Mouse (Mus musculus) bone marrow macrophage, adult 2 months (primary cell): ENCODE data around the gene Tmeff1. TPM values are rescaled to one million over a fixed set of nuclear protein-coding genes. Genes with fewer than 3 reads are reported as not detected.
A peak's percentile ranks its signal among the peaks of the same experiment; 100 is the strongest.

Experiments
- H3K27ac ChIP-seq: 2 replicates; pipeline ENCODE4 v1.5.1; 2012; ENCODE audit warnings: low read depth, low read length; ENCODE audit not compliant: insufficient read depth
- H3K4me1 ChIP-seq: 2 replicates; pipeline ENCODE4 v1.6.1; 2012; ENCODE audit warnings: low read length; ENCODE audit not compliant: control insufficient read depth, insufficient read depth
- H3K4me3 ChIP-seq: 2 replicates; pipeline ENCODE4 v1.5.1; 2012; ENCODE audit warnings: mild to moderate bottlenecking, low read length, moderate library complexity; ENCODE audit not compliant: insufficient read depth
- CTCF ChIP-seq: IDR thresholded peaks from 2 replicates; pipeline ENCODE4 v1.5.1; 2012; ENCODE audit warnings: low read depth, mild to moderate bottlenecking, low read length, moderate library complexity
- POLR2A ChIP-seq: IDR thresholded peaks from 2 replicates; pipeline ENCODE4 v1.6.1; 2012; ENCODE audit warnings: mild to moderate bottlenecking, low read depth, low read length, borderline replicate concordance
- polyA plus RNA-seq: library from polyadenylated mRNA; stranded (reverse); fragments of >200 nt; gene quantifications from 2 replicates; pipeline ENCODE4 v1.2.4, GENCODE M21; 2012; ENCODE audit not compliant: missing spikeins, insufficient read depth, insufficient read length

Gene Tmeff1
- polyA plus RNA-seq, 1 experiment, result 0.47 TPM

DNA sequence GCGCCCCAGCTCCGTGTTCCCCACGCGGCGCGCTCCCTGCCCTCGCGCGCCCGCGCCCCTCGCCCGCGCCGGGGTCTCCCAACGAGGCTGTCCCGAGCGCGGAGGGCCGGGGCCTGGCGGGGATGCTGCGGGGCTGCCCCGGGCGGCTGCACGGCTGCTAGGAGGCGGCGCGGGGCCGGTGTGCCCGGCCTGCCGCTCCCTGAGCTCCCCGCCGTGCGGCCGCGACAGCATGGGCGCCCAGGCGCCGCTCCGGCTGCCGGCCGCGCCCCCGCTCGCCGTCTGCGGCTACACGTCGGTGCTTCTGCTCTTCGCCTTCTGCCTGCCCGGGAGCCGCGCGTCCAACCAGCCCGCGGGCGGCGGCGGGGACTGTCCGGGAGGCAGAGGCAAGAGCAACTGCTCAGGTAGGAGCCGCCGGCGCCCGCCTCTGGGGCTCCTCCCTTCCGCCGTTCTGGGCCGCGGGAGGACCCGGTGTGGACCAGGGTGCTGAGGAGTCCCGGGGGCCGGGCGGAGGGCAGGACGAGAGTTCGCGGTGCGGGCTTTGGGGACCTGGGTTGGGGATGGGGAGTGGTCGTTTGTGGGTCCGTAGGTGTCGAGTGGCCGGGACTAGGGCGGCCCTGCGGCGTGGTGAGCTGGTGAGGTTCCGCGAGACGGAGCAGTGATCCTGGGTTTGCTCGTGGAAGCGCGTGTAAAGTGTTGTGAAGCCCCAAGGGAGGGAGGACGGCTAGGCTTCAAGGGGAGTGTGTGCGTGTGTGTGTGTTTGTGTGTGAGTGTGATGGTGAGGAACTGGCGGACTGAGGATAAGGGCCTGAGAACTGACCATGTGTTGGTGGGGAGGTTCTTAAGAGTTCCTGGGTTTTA lies 496 bp downstream of the Tmeff1 start:
- TF ChIP-seq CTCF (no peak), POLR2A (no peak)
- H3K4me1 ChIP-seq, result no peaks in the 10 kb centered on the region
- H3K27ac ChIP-seq, result no peak overlapping the region
- peak overlapping the region; percentile 62 for H3K4me3 ChIP-seq

DNA sequence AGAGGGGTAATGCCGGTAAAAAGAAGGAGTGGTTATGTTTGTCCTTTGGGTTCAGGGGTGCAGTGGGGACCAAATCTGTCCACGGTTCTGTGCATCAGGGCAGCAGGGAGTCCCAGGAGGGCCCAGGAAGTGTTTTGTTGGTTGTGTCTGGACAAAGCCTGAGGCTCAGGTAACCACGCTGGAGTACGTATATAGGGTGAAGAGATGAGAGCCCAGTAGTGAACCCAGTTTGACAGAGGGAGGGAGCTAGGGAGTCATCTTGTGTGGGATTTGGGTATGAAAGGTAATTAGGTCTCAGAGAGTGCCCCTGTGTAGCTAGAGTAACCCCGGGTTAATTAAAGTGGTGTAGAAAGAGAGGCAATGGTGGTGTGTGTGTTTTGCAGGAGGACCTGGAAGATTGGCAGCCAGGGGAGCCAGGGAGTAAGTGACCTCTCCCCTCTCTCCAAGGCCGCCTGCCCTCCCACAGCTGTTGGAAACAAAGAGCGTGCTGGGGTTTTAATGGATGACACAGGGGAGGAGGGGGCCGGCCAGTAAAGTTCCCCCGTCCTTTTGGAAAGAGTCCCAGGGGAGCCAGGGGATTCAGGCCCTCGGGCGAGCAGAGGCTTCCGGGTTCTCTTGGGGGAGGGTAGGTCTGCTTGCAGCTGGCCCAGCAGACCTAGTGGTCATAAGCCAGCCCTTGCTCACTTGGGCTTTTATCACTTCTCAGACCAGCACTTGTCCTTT lies 1.3 kb downstream of the Tmeff1 start:
- H3K4me1 ChIP-seq, result no peaks in the 10 kb centered on the region
- peak overlapping the region; percentile 62 for H3K4me3 ChIP-seq
- no peak overlapping the region for H3K27ac ChIP-seq
- TF ChIP-seq CTCF (no peak), POLR2A (no peak)

GRCm38 (mm10) chr4:48587526-48587925 lies 2.6 kb downstream of the Tmeff1 start:
- H3K4me1 ChIP-seq, result peaks cover 5% of the 10 kb centered on the region
- TF ChIP-seq CTCF, result no peak
- TF ChIP-seq POLR2A, result no peak
- H3K27ac ChIP-seq, result no peak overlapping the region
- no peak overlapping the region for H3K4me3 ChIP-seq

GRCm38 (mm10) chr4:48588576-48588975 lies 3.6 kb downstream of the Tmeff1 start:
- Histone ChIP-seq H3K27ac (no peak overlapping the region), H3K4me3 (no peak overlapping the region), H3K4me1 (peaks cover 10% of the 10 kb centered on the region)
- TF ChIP-seq POLR2A (no peak), CTCF (no peak)

DNA sequence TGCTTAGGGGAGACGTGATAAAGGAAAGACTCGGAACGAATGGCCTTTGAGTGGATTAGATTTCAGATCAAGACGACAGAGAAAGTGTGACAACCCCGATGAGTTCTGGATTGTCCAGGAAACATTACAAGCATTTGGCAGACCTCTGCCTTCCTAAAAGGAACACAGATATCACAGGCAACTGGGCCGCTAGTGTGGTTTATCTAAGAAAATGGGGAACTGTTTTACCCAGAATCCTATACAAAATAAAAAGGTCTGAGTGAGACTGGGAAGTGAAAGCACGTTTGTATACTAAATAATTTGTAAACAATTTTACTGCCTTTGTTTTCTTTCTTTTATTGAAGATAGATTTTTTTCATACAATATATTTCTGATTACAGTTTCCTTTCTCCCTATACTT lies 5.9 kb downstream of the Tmeff1 start:
- Histone ChIP-seq H3K4me3 (no peak overlapping the region), H3K4me1 (peaks cover 10% of the 10 kb centered on the region), H3K27ac (no peak overlapping the region)
- TF ChIP-seq POLR2A (no peak), CTCF (no peak)

GRCm38 (mm10) chr4:48591390-48591789 lies 6.4 kb downstream of the Tmeff1 start:
- no peak overlapping the region for H3K27ac ChIP-seq
- H3K4me3 ChIP-seq, result no peak overlapping the region
- peaks cover 10% of the 10 kb centered on the region for H3K4me1 ChIP-seq
- no peak for TF ChIP-seq POLR2A
- no peak for TF ChIP-seq CTCF

GRCm38 (mm10) chr4:48592328-48592727 lies 7.4 kb downstream of the Tmeff1 start:
- Histone ChIP-seq H3K27ac (no peak overlapping the region), H3K4me1 (peaks cover 10% of the 10 kb centered on the region), H3K4me3 (no peak overlapping the region)
- TF ChIP-seq POLR2A (no peak), CTCF (no peak)

DNA sequence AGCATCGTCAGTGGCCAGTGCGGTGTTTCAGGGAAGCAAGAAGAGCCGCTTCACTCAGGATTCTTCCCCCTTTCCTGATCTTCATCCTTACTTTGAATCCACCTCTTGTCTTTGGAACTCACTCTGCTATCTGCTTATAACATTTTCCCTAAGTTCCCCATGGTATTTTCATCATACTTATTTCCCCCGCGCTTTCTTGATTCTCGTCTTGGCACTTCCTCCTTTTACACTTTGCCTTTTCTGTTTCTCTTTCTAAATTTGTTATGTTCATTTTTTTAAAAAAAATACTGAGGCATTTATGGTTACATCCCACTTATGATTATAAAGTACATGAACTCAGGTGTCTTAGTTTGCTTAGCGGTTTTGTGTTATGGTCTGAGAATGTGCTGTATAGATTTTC lies 7.9 kb downstream of the Tmeff1 start:
- Histone ChIP-seq H3K4me1 (peaks cover 10% of the 10 kb centered on the region), H3K4me3 (no peak overlapping the region), H3K27ac (no peak overlapping the region)
- TF ChIP-seq POLR2A, result no peak

- TF ChIP-seq CTCF (no peak), POLR2A (no peak)
- no peak overlapping the region for H3K27ac ChIP-seq
- peaks cover 10% of the 10 kb centered on the region for H3K4me1 ChIP-seq
- no peak overlapping the region for H3K4me3 ChIP-seq
Measured at GRCm38 (mm10) chr4:48596111-48596510, 11.1 kb downstream of the Tmeff1 start.

DNA sequence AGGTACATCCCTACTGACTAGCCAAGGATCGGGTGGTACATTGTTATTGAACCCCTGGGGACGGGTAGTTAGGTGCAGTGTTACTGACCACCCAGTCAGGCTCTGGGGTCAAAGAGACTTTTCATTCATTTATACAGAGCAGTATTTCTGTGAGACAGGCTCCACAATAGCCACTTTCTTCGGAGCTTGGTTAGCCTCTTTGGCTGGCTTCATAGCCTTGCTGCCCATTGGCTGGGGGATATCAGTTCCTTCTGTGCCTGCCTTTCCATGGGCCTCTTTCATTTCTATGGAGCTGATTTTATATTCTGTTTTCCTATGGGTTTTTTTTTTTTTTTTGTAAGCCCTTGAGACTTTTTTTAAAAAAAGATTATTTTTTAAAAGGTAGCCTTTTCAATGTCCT lies 20.7 kb downstream of the Tmeff1 start:
- no peak for TF ChIP-seq POLR2A
- no peak for TF ChIP-seq CTCF
- no peak overlapping the region for H3K4me3 ChIP-seq
- no peaks in the 10 kb centered on the region for H3K4me1 ChIP-seq
- no peak overlapping the region for H3K27ac ChIP-seq
